Mouse (Mus musculus): ENCODE measurements around the gene C130032M10Rik. TPM values are rescaled to one million over a fixed set of nuclear protein-coding genes. Genes with fewer than 3 reads are reported as not detected.

C130032M10Rik gene
- polyA plus RNA-seq, 1 experiment from 2014 or later: 0.60 TPM

DNA sequence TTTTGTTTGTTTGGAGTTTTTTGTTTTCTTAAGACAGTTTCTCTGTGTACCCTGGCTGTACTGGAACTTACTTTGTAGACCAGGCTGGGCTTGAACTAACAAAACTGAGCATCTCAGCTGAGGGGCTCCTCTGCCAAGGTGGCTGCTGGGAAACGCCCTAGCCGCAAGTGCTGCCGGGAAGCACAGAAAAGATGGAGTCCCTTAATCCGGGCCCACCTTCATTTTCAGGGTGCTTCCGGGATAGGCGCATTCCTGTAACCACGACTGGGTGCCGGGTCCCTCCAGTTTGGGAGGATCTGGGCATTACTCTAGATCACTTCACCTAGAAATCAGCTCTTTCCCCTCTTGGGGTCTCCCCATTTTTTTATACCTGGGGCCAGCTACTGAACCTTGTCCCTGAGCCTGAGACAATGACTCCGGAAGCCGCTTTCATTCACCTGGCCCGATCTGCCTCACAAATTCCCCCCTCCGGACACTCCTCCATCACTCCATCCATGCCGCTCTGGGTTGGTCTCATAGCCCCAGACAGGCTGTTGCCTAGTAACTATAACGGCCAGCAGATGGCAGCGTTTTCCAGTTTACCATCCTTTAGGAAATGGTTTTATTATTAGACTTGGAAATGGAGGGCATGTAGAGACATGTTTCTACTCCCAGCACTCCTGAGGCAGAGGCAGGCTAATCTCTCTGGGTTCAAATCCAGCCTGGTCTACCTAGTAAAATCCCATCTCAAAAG, 15.5 kb upstream of the C130032M10Rik start:
- peaks cover 2% of the 10 kb centered on the region for H3K4me1 ChIP-seq
- peak overlapping the region; percentile 22; the same call in 1 of the 2 replicates for H3K4me2 ChIP-seq
- no peak overlapping the region for H3K4me3 ChIP-seq
- H3K9me3 ChIP-seq: no peaks in the 10 kb centered on the region
- H3K27me3 ChIP-seq: no peaks in the 10 kb centered on the region
- no peaks in the 10 kb centered on the region for H3K36me3 ChIP-seq
- ATAC-seq (ENCODE audit: insufficient number of reproducible peaks, insufficient read depth, low FRiP score, low TSS enrichment, low read depth): no peak
- 17% methylated on average over 15 of the region's 15 CpGs for WGBS
- H3K9ac ChIP-seq: no peak overlapping the region
- no peak overlapping the region for H3K27ac ChIP-seq

GRCm38 (mm10) chr9:114501111-114501510, 14.4 kb upstream of the C130032M10Rik start:
- ATAC-seq (ENCODE audit: insufficient number of reproducible peaks, insufficient read depth, low FRiP score, low TSS enrichment, low read depth): no peak
- no peak overlapping the region for H3K4me3 ChIP-seq
- no peak overlapping the region for H3K9ac ChIP-seq
- H3K9me3 ChIP-seq: no peaks in the 10 kb centered on the region
- H3K4me2 ChIP-seq: no peak overlapping the region
- 95% methylated on average over 7 of the region's 7 CpGs for WGBS
- H3K27me3 ChIP-seq: no peaks in the 10 kb centered on the region
- peaks cover 2% of the 10 kb centered on the region for H3K4me1 ChIP-seq
- no peaks in the 10 kb centered on the region for H3K36me3 ChIP-seq
- no peak overlapping the region for H3K27ac ChIP-seq

DNA sequence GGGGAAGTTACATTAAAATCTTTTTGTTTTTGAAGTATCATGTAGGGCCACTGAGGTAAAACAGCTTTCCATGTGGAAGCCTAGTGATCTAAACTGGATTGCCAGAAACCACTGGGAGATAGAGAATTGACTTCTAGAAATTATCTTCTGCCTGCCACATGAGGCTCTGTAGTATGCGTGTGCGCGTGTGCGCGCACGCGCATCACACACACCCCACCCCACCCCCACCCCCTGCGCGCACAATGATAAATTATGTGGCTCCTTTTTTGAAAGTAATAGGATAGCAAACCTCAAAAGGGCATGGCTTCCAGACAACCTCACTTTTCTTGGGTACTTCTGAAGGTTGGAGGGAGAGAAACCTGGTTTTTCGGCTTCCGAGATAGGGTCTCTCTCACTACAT, 13.6 kb upstream of the C130032M10Rik start:
- no peak overlapping the region for H3K27ac ChIP-seq
- H3K4me2 ChIP-seq: no peak overlapping the region
- H3K4me1 ChIP-seq: peaks cover 2% of the 10 kb centered on the region
- no peak for ATAC-seq (ENCODE audit: insufficient number of reproducible peaks, insufficient read depth, low FRiP score, low TSS enrichment, low read depth)
- no peak overlapping the region for H3K9ac ChIP-seq
- 96% methylated on average over 11 of the region's 11 CpGs for WGBS
- H3K27me3 ChIP-seq: no peaks in the 10 kb centered on the region
- no peak overlapping the region for H3K4me3 ChIP-seq
- H3K9me3 ChIP-seq: no peaks in the 10 kb centered on the region
- H3K36me3 ChIP-seq: no peaks in the 10 kb centered on the region

DNA sequence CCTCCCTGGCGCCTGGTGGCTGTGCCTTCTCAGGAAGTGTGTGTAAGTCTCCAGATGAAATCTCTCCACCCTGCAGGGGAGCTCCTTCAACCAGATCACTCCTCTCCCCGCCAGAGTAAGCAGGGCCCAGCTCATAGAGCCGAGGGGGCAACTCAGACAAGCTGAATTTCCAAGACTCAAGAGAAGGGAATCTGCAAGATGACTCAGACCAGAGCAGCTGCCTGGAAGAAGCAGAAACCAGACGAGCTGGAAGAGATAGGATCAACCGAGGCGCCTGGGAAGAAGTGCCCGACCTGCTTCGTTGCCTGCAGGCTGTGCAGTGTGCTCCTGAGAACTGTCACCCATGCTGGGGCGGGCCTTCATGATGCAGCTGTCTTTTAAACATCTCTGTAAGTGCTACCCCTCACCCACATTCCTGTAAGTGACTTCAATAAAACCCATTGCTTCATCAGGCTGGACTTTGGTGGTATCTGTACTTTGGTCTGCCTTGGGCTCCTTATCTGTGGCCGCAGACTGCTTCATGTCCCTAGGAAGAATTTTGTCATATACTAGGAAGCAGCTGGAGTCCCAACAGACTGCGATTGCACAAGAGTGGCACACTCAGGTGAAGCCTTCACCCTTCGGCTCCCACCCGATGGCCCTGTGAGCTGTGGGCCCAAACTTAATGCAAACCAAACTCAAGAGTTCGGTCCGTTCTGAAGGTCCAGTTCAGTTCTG, 12.6 kb upstream of the C130032M10Rik start:
- peaks cover 2% of the 10 kb centered on the region for H3K4me1 ChIP-seq
- H3K4me3 ChIP-seq: no peak overlapping the region
- no peaks in the 10 kb centered on the region for H3K9me3 ChIP-seq
- H3K36me3 ChIP-seq: no peaks in the 10 kb centered on the region
- 59% methylated on average over 15 of the region's 15 CpGs for WGBS
- no peak overlapping the region for H3K9ac ChIP-seq
- H3K27ac ChIP-seq: no peak overlapping the region
- H3K27me3 ChIP-seq: no peaks in the 10 kb centered on the region
- no peak overlapping the region for H3K4me2 ChIP-seq
- no peak for ATAC-seq (ENCODE audit: insufficient number of reproducible peaks, insufficient read depth, low FRiP score, low TSS enrichment, low read depth)

- Histone ChIP-seq H3K27ac (no peak within 1 kb of the TSS), H3K27me3 (no peaks in the 10 kb centered on the region)
- WGBS: 84% methylated on average over 9 of the region's 9 CpGs
Measured at GRCm38 (mm10) chr9:114504816-114505215, 10.7 kb upstream of the C130032M10Rik start, which contains the start of gene Ccr4. Gene Ccr4, minus strand, starts transcription at chr9:114504916.

GRCm38 (mm10) chr9:114506564-114506963, 8.9 kb upstream of the C130032M10Rik start:
- Histone ChIP-seq H3K9ac (no peak overlapping the region), H3K4me1 (no peaks in the 10 kb centered on the region), H3K27me3 (no peaks in the 10 kb centered on the region), H3K4me2 (no peak overlapping the region), H3K27ac (no peak overlapping the region), H3K4me3 (no peak overlapping the region), H3K36me3 (no peaks in the 10 kb centered on the region), H3K9me3 (no peaks in the 10 kb centered on the region; the same call in 1 of the 2 replicates)
- WGBS: 84% methylated on average over 4 of the region's 4 CpGs
- ATAC-seq (ENCODE audit: insufficient number of reproducible peaks, insufficient read depth, low FRiP score, low TSS enrichment, low read depth): no peak

More at GRCm38 (mm10) chr9:114504816-114505215, 10.7 kb upstream of the C130032M10Rik start, which contains the start of gene Ccr4:
- no peak within 1 kb of the TSS for H3K9ac ChIP-seq
- H3K4me1 ChIP-seq: no peaks in the 10 kb centered on the region; the same call in 1 of the 2 replicates
- H3K4me2 ChIP-seq: no peak within 1 kb of the TSS
- H3K4me3 ChIP-seq: no peak within 1 kb of the TSS
- no peaks in the 10 kb centered on the region for H3K9me3 ChIP-seq
- H3K36me3 ChIP-seq: no peaks in the 10 kb centered on the region
- no peak; the same call in 1 of the 2 replicates for ATAC-seq (ENCODE audit: insufficient number of reproducible peaks, insufficient read depth, low FRiP score, low TSS enrichment, low read depth)

- H3K4me2 ChIP-seq: no peak overlapping the region
- WGBS: 91% methylated on average over 9 of the region's 9 CpGs
- no peak overlapping the region for H3K27ac ChIP-seq
- no peak overlapping the region for H3K9ac ChIP-seq
- no peak for ATAC-seq (ENCODE audit: insufficient number of reproducible peaks, insufficient read depth, low FRiP score, low TSS enrichment, low read depth)
- no peak overlapping the region for H3K4me3 ChIP-seq
- no peaks in the 10 kb centered on the region; the same call in 1 of the 2 replicates for H3K9me3 ChIP-seq
- no peaks in the 10 kb centered on the region for H3K4me1 ChIP-seq
- peaks cover 3% of the 10 kb centered on the region for H3K36me3 ChIP-seq
- no peaks in the 10 kb centered on the region for H3K27me3 ChIP-seq
Measured at GRCm38 (mm10) chr9:114507421-114507820, 8.1 kb upstream of the C130032M10Rik start.

DNA sequence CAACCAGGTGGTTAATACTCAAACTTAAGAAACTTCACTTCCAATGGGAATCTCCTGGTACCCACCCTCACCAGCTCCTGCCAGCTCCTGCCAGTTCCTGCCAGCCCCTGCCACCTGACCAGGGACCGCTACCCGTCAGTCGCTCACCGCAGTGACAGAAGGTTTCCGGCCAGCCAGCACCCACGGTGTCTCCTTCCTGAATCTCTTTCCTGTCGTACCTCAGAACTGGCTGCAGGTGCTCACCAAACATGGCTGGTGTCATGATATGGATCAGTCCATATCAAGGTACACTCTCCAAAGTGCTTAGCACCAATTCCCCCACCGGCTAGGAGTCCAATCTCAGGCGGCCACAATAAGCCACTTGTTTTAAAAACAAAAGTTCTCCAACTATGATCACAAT, 5.7 kb upstream of the C130032M10Rik start:
- Histone ChIP-seq H3K27ac (no peak overlapping the region), H3K4me2 (no peak overlapping the region), H3K4me3 (no peak overlapping the region), H3K4me1 (no peaks in the 10 kb centered on the region), H3K9me3 (peaks cover 15% of the 10 kb centered on the region), H3K9ac (no peak overlapping the region), H3K36me3 (peaks cover 20% of the 10 kb centered on the region), H3K27me3 (no peaks in the 10 kb centered on the region)
- 95% methylated on average over 9 of the region's 9 CpGs for WGBS
- ATAC-seq (ENCODE audit: insufficient number of reproducible peaks, insufficient read depth, low FRiP score, low TSS enrichment, low read depth): no peak

- H3K9me3 ChIP-seq: peaks cover 15% of the 10 kb centered on the region
- no peak overlapping the region for H3K4me3 ChIP-seq
- H3K27me3 ChIP-seq: no peaks in the 10 kb centered on the region
- WGBS: 97% methylated on average over 21 of the region's 21 CpGs
- no peak overlapping the region for H3K9ac ChIP-seq
- peaks cover 20% of the 10 kb centered on the region for H3K36me3 ChIP-seq
- H3K4me2 ChIP-seq: no peak overlapping the region
- ATAC-seq (ENCODE audit: insufficient number of reproducible peaks, insufficient read depth, low FRiP score, low TSS enrichment, low read depth): no peak
- peaks cover 12% of the 10 kb centered on the region for H3K4me1 ChIP-seq
- H3K27ac ChIP-seq: no peak overlapping the region
Measured at GRCm38 (mm10) chr9:114512831-114513230, 2.7 kb upstream of the C130032M10Rik start.

DNA sequence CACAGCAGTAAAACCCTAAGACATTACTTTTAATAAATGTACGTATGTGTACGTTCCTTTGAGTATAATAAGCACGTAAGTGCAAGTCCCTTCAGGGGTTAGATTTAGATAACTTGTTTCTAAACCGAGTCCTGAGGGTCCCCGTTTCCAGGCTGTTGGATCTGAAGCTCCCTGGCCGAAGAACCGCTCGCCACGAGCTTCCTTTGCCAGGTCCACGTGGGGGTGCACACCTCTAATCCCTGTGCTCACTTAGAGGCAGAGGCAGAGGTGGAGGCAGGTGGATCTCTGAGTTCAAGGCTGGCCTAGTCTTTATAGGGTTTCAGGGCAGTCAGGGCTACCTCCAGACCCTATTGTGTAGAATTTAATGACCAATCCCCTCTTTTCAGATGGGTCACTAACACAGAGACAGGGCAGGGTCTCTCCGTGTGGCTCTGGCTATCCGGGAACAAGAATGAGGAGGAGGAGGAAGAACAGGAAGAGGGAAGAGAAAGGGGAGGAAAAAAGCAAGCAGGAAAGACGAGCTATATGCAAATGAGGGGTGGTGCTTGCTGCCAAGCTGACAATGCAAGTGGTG, 2.5 kb downstream of the C130032M10Rik start:
- no peak overlapping the region for H3K27ac ChIP-seq
- peaks cover 12% of the 10 kb centered on the region for H3K36me3 ChIP-seq

DNA sequence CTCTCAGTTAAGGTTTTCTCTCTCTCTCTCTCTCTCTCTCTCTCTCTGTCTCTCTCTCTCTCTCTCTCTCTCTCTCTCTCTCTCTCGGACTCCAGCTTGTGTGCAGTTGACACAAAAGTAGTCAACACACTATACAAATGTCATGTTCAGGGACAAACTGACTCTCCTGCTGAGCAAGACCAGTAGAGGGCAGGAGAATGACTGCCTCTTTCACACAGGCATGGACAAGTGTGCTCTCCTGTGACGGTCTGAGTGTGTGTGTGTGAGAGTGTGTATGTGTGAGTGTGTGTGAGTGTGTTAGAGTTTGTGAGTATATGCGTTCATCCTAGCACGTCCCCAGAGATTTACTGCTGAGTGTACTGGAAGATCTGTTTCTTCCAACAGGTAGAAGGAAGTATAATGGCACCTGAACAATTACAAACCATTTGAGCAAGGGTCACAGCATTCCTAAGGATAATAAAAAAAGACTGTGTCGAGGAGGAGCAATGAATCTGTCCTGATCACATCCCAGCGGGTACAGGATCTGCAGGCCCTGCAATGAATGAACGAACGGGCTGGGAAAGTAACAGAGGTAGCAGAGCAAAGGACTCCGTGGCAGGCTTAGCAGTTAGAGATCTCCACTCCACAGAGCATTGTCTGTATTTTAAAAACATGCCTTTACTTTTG, 3.4 kb downstream of the C130032M10Rik start:
- peaks cover 2% of the 10 kb centered on the region for H3K36me3 ChIP-seq
- H3K4me3 ChIP-seq: no peak overlapping the region
- no peaks in the 10 kb centered on the region for H3K27me3 ChIP-seq
- no peak for ATAC-seq (ENCODE audit: insufficient number of reproducible peaks, insufficient read depth, low FRiP score, low TSS enrichment, low read depth)
- peaks cover 12% of the 10 kb centered on the region for H3K4me1 ChIP-seq
- no peak overlapping the region for H3K9ac ChIP-seq
- 72% methylated on average over 9 of the region's 9 CpGs for WGBS
- H3K27ac ChIP-seq: no peak overlapping the region
- H3K9me3 ChIP-seq: peaks cover under 1% of the 10 kb centered on the region; the same call in 1 of the 2 replicates
- H3K4me2 ChIP-seq: no peak overlapping the region

More for the DNA sequence above, 2.5 kb downstream of the C130032M10Rik start:
- no peak overlapping the region for H3K9ac ChIP-seq
- no peaks in the 10 kb centered on the region for H3K27me3 ChIP-seq
- 78% methylated on average over 13 of the region's 13 CpGs for WGBS
- peaks cover 9% of the 10 kb centered on the region for H3K9me3 ChIP-seq
- H3K4me3 ChIP-seq: no peak overlapping the region
- ATAC-seq (ENCODE audit: insufficient number of reproducible peaks, insufficient read depth, low FRiP score, low TSS enrichment, low read depth): no peak
- no peak overlapping the region for H3K4me2 ChIP-seq
- H3K4me1 ChIP-seq: peaks cover 12% of the 10 kb centered on the region

Data from embryonic facial prominence, embryonic 13.5 days (tissue).